26 mouse cellular contexts compared by ENCODE assay signal in genomic region chr6:122325361-122325975, GRCm38 (mm10). TPM values are rescaled to one million over a fixed set of nuclear protein-coding genes. Genes with fewer than 3 reads are reported as not detected.
DNase-seq lines count a peak whose midpoint lies in the region; ATAC-seq and TF ChIP-seq lines count a peak whose summit lies in the region.
"Had no signal": no experiment of that assay in that cellular context is flagged by ENCODE, and none has a peak within 500 bp of the region (broad histone marks: within the 10 kb centered on the region; RNA-seq: fewer than 3 reads in every experiment).

No protein-coding gene starts in this region.

- H3K9me3 ChIP-seq in kidney, embryonic 15.5 days (replicated peaks), result no peaks in the 10 kb centered on the region
- H3K9me3 ChIP-seq in E14TG2a.4 (ENCODE audit: low read length), result no peaks in the 10 kb centered on the region
- H3K9me3 ChIP-seq: forebrain, embryonic 10.5 days; forebrain, embryonic 13.5 days; hindbrain, embryonic 10.5 days; hindbrain, embryonic 13.5 days had no signal

- no peak overlapping the region for H3K9ac ChIP-seq in kidney, embryonic 15.5 days
- H3K9ac ChIP-seq: forebrain, embryonic 13.5 days; hindbrain, embryonic 13.5 days had no signal

- H3K4me1 ChIP-seq in kidney, embryonic 15.5 days, result no peaks in the 10 kb centered on the region
- H3K4me1 ChIP-seq in E14TG2a.4 (replicated peaks; ENCODE audit: low read depth, low read length), result peaks cover 93% of the 10 kb centered on the region
- H3K4me1 ChIP-seq: forebrain, embryonic 10.5 days; forebrain, embryonic 13.5 days; hindbrain, embryonic 10.5 days; hindbrain, embryonic 13.5 days had no signal

- no peak for ATAC-seq in kidney, embryonic 15.5 days (replicated peaks; ENCODE audit: low FRiP score)
- ATAC-seq: CD4-positive, CD25-positive, alpha-beta regulatory T cell, adult 4 months; forebrain, embryonic 13.5 days; forebrain, embryonic 16.5 days; hindbrain, embryonic 16.5 days had no signal

- no peaks in the 10 kb centered on the region for H3K27me3 ChIP-seq in kidney, embryonic 15.5 days
- H3K27me3 ChIP-seq in E14TG2a.4 (ENCODE audit: insufficient read depth, low read length), result no peaks in the 10 kb centered on the region
- H3K27me3 ChIP-seq: forebrain, embryonic 13.5 days; hindbrain, embryonic 13.5 days had no signal

- H3K27ac ChIP-seq in kidney, embryonic 15.5 days, result no peak overlapping the region
- H3K27ac ChIP-seq: forebrain, embryonic 10.5 days; forebrain, embryonic 13.5 days; hindbrain, embryonic 10.5 days; hindbrain, embryonic 13.5 days had no signal

- peaks cover 89% of the 10 kb centered on the region for H3K36me3 ChIP-seq in kidney, embryonic 15.5 days
- H3K36me3 ChIP-seq in E14TG2a.4 (ENCODE audit: insufficient read depth, low read length), result peaks cover 100% of the 10 kb centered on the region

- H3K4me2 ChIP-seq in kidney, embryonic 15.5 days, result no peak overlapping the region
- H3K4me2 ChIP-seq: forebrain, embryonic 13.5 days; heart, embryonic 11.5 days; hindbrain, embryonic 13.5 days had no signal

- no peak for TF ChIP-seq CTCF in E14TG2a.4 (conservative IDR thresholded peaks at IDR 0.05; ENCODE audit: low read length)

- H3K4me3 ChIP-seq in kidney, embryonic 15.5 days (replicated peaks), result no peak overlapping the region
- 0 out of 2 replicates have a peak overlapping the region, but pooled peaks have one; percentile 23 for H3K4me3 ChIP-seq in E14TG2a.4 (replicated peaks; ENCODE audit: low read length)
- H3K4me3 ChIP-seq: forebrain, embryonic 10.5 days; forebrain, embryonic 13.5 days; hindbrain, embryonic 10.5 days; hindbrain, embryonic 13.5 days had no signal

- 91% methylated on average over 6 of the region's 6 CpGs for WGBS in kidney, embryonic 15.5 days

- DNase-seq in kidney, adult 18-20 months, result peak; percentile 26
- no peak for DNase-seq in kidney, postnatal 14 days
- DNase-seq in kidney, adult 9 months, result peak; percentile 51
- peak; percentile 35 to 59 for DNase-seq in kidney, postnatal 36 days
- no peak for DNase-seq in spleen, postnatal 14 days (ENCODE audit: low spot score in 2 of 2)
- DNase-seq: adrenal gland, postnatal 10 days; adrenal gland, postnatal 36 days; cerebellum, adult 18-20 months; cerebellum, adult 9-10 months; cerebellum, postnatal 14 days; gastrocnemius, postnatal 10 days; gastrocnemius, postnatal 36 days had no signal

RNA-seq across cellular contexts. Expression of gene Phc1, which starts 14.9 kb away (rescaled TPM):
- 18.1 and 21.1 TPM in 2 replicates for polyA plus RNA-seq in kidney, embryonic 15.5 days (2015; fragmentation: Nextera tagmentation; extraction: Ambion mirVana)

RNA-seq across cellular contexts. Expression of gene M6pr, which starts 16.9 kb away (rescaled TPM):
- polyA plus RNA-seq in kidney, embryonic 15.5 days (2015; fragmentation: Nextera tagmentation; extraction: Ambion mirVana), result 113 and 116 TPM in 2 replicates

RNA-seq across cellular contexts. Expression of gene Klrg1, which starts 42.8 kb away (rescaled TPM):
- not detected in 2 replicates for polyA plus RNA-seq in kidney, embryonic 15.5 days (2015; fragmentation: Nextera tagmentation; extraction: Ambion mirVana)
- polyA plus RNA-seq: C2C12; embryonic facial prominence, embryonic 11.5 days; forebrain, embryonic 10.5 days; heart, embryonic 11.5 days; heart, embryonic 14.5 days; heart, postnatal 0 days had no signal

Comparison
In these comparisons a context has a peak if more than half of its experiments do, and no peak if none do; other contexts are left out.
1. DNase-seq: peak in kidney, adult 18-20 months (single experiment), kidney, adult 9 months (single experiment) and kidney, postnatal 36 days (2 of 2); none in kidney, postnatal 14 days (single experiment) and spleen, postnatal 14 days (0 of 2).